Mouse (Mus musculus): ENCODE results near the gene Dscaml1. TPM values are rescaled to one million over a fixed set of nuclear protein-coding genes. Genes with fewer than 3 reads are reported as not detected.

Dscaml1 gene
- total and polyA plus RNA-seq, 3 experiments = not detected

DNA sequence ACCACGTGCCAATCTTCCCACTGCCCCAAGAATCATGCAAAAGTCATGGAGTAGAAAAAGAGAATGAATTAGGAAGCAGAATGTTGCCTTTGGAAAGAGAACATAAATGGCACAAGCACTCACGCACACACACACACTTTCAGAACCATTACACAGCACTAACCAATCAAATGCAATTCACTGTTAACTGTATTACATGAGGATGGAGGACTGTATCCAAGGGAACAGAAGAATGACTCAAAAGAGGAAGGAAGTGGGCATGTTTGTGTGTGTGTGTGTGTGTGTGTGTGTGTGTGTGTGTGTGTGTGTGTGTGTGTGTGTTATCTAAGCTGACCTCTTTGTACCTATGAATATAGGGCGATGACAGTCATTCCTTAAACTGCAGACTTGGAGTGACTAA is 278.0 kb downstream of the Dscaml1 start:
- 0 out of 4 replicates have a peak, but pooled peaks cover 0 to 3% of the 10 kb centered on the region in 2 experiments for H3K4me1 ChIP-seq (ENCODE audit: control insufficient read depth in 1 of 2, insufficient read depth in 2 of 2, low read length in 2 of 2)
- DNase-seq (ENCODE audit: low read depth, low spot score) = peak; percentile 30
- H3K79me2 ChIP-seq (ENCODE audit: control insufficient read depth, insufficient read depth, low read length, poor library complexity) = no peaks in the 10 kb centered on the region
- no peaks in the 10 kb centered on the region for H3K9me3 ChIP-seq (replicated peaks; ENCODE audit: insufficient read depth, low read length)
- no peak overlapping the region for H3K4me3 ChIP-seq (ENCODE audit: control insufficient read depth in 1 of 2, insufficient read depth in 1 of 2, low read depth in 2 of 2, low read length in 2 of 2)
- TF ChIP-seq GABPA (IDR thresholded peaks at IDR 0.05; ENCODE audit: low read depth, low read length) (no peak), EP300 (IDR thresholded peaks at IDR 0.05; ENCODE audit: low read depth in 1 of 2, low read length in 2 of 2) (0 out of 4 replicates have a peak, but pooled peaks of 1 of the 2 experiments have one; percentile 22), MEF2A (IDR thresholded peaks at IDR 0.05; ENCODE audit: extremely low read depth, insufficient replicate concordance, low read depth, low read length, poor library complexity, severe bottlenecking) (no peak), ELF1 (IDR thresholded peaks at IDR 0.05; ENCODE audit: low read depth, low read length) (no peak)
- no peaks in the 10 kb centered on the region for H3K36me3 ChIP-seq (ENCODE audit: control insufficient read depth in 1 of 2, insufficient read depth in 2 of 2, low read length in 2 of 2)
- peaks cover 0 to 1% of the 10 kb centered on the region in 2 experiments; a peak in 2 of 4 replicates for H3K27me3 ChIP-seq (ENCODE audit: control insufficient read depth in 1 of 2, insufficient read depth in 2 of 2, low read length in 2 of 2)
- H3K27ac ChIP-seq (ENCODE audit: control insufficient read depth, low read depth, low read length) = no peak overlapping the region
- H3K9ac ChIP-seq (ENCODE audit: control insufficient read depth, low read depth, low read length, poor library complexity, severe bottlenecking) = no peak overlapping the region

- no peak overlapping the region for H3K4me3 ChIP-seq (ENCODE audit: control insufficient read depth in 1 of 2, insufficient read depth in 1 of 2, low read depth in 2 of 2, low read length in 2 of 2)
- no peak for TF ChIP-seq MXI1 (IDR thresholded peaks at IDR 0.05; ENCODE audit: low read depth, low read length)
- no peak for TF ChIP-seq JUND (IDR thresholded peaks at IDR 0.05; ENCODE audit: low read depth, low read length)
- peak; percentile 49; the same call in 1 of the 2 replicates for TF ChIP-seq MAZ (IDR thresholded peaks at IDR 0.05; ENCODE audit: low read depth, low read length)
- peak; percentile 91 for TF ChIP-seq ZNF384 (IDR thresholded peaks at IDR 0.05; ENCODE audit: low read depth, low read length)
- no peaks in the 10 kb centered on the region for H3K4me1 ChIP-seq (ENCODE audit: control insufficient read depth in 1 of 2, insufficient read depth in 2 of 2, low read length in 2 of 2)
- no peak overlapping the region for H3K9ac ChIP-seq (ENCODE audit: control insufficient read depth, low read depth, low read length, poor library complexity, severe bottlenecking)
- H3K79me2 ChIP-seq (ENCODE audit: control insufficient read depth, insufficient read depth, low read length, poor library complexity) = no peaks in the 10 kb centered on the region
- no peaks in the 10 kb centered on the region for H3K9me3 ChIP-seq (replicated peaks; ENCODE audit: insufficient read depth, low read length)
- H3K27ac ChIP-seq (ENCODE audit: control insufficient read depth, low read depth, low read length) = no peak overlapping the region
- peak; percentile 16 for DNase-seq (ENCODE audit: low read depth, low spot score)
- no peaks in the 10 kb centered on the region for H3K36me3 ChIP-seq (ENCODE audit: control insufficient read depth in 1 of 2, insufficient read depth in 2 of 2, low read length in 2 of 2)
- H3K27me3 ChIP-seq (ENCODE audit: control insufficient read depth in 1 of 2, insufficient read depth in 2 of 2, low read length in 2 of 2) = peaks cover 0 to 1% of the 10 kb centered on the region in 2 experiments; a peak in 1 of 4 replicates
Observed at GRCm38 (mm10) chr9:45710300-45710699, 283.9 kb downstream of the Dscaml1 start.

DNA sequence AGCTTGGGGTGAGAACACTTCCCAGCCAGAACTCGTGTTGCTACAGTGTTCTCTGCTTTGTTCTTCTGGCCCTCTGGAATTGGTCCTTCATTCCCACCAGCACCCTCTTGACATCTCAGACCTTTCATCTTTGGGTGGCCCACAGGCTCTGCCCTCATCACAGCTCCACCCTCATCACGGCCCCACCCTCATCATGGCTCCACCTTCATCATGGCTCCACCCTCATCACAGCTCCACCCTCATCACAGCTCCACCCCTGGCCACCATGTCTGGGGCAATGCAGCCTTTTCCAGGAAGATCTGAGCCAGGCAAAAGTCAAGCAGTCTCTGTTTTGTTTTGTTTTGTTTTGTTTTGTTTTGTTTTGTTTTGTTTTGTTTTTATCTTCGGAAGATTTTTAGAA is 289.0 kb downstream of the Dscaml1 start:
- H3K27ac ChIP-seq (ENCODE audit: control insufficient read depth, low read depth, low read length) = no peak overlapping the region
- no peaks in the 10 kb centered on the region for H3K36me3 ChIP-seq (ENCODE audit: control insufficient read depth in 1 of 2, insufficient read depth in 2 of 2, low read length in 2 of 2)
- TF ChIP-seq RAD21 (IDR thresholded peaks at IDR 0.05; ENCODE audit: low read depth, low read length) = no peak
- no peak for TF ChIP-seq MXI1 (IDR thresholded peaks at IDR 0.05; ENCODE audit: low read depth, low read length)
- no peak for TF ChIP-seq SMC3 (IDR thresholded peaks at IDR 0.05; ENCODE audit: low read depth, low read length)
- no peak for TF ChIP-seq POLR2AphosphoS2 (IDR thresholded peaks at IDR 0.05; ENCODE audit: low read length)
- TF ChIP-seq E2F4 (IDR thresholded peaks at IDR 0.05; ENCODE audit: borderline replicate concordance, low read depth, low read length) = no peak
- no peak for TF ChIP-seq MYB (IDR thresholded peaks at IDR 0.05; ENCODE audit: low read depth, low read length)
- TF ChIP-seq ELF1 (IDR thresholded peaks at IDR 0.05; ENCODE audit: low read depth, low read length) = no peak
- TF ChIP-seq SIN3A (IDR thresholded peaks at IDR 0.05; ENCODE audit: low read length) = no peak
- no peaks in the 10 kb centered on the region for H3K79me2 ChIP-seq (ENCODE audit: control insufficient read depth, insufficient read depth, low read length, poor library complexity)
- peak; percentile 11 for DNase-seq (ENCODE audit: low read depth, low spot score)
- no peaks in the 10 kb centered on the region for H3K4me1 ChIP-seq (ENCODE audit: control insufficient read depth in 1 of 2, insufficient read depth in 2 of 2, low read length in 2 of 2)
- no peak overlapping the region for H3K9ac ChIP-seq (ENCODE audit: control insufficient read depth, low read depth, low read length, poor library complexity, severe bottlenecking)
- H3K9me3 ChIP-seq (replicated peaks; ENCODE audit: insufficient read depth, low read length) = no peaks in the 10 kb centered on the region
- H3K27me3 ChIP-seq (ENCODE audit: control insufficient read depth in 1 of 2, insufficient read depth in 2 of 2, low read length in 2 of 2) = no peaks in the 10 kb centered on the region
- H3K4me3 ChIP-seq (ENCODE audit: control insufficient read depth in 1 of 2, insufficient read depth in 1 of 2, low read depth in 2 of 2, low read length in 2 of 2) = no peak overlapping the region
